Mouse (Mus musculus) mouse embryonic stem cell (cell line): ENCODE measurements around the gene Rexo5.

Experiments used
- in situ Hi-C, 2 experiments: fragments of 300-500 bp; cut with MboI; formaldehyde crosslinking; loops; 1 replicate in 1 of 2; 3 replicates in 1 of 2; pipeline ENCODE4 v1.14.3; 2019 to 2020; ENCODE audit warnings: low sequenced_read_pairs in 2 of 2, low pct_unique_long_range_greater_than_20kb in 1 of 2, mixed read lengths in 1 of 2; ENCODE audit not compliant: unreplicated experiment in 1 of 2

The Rexo5 gene

DNA sequence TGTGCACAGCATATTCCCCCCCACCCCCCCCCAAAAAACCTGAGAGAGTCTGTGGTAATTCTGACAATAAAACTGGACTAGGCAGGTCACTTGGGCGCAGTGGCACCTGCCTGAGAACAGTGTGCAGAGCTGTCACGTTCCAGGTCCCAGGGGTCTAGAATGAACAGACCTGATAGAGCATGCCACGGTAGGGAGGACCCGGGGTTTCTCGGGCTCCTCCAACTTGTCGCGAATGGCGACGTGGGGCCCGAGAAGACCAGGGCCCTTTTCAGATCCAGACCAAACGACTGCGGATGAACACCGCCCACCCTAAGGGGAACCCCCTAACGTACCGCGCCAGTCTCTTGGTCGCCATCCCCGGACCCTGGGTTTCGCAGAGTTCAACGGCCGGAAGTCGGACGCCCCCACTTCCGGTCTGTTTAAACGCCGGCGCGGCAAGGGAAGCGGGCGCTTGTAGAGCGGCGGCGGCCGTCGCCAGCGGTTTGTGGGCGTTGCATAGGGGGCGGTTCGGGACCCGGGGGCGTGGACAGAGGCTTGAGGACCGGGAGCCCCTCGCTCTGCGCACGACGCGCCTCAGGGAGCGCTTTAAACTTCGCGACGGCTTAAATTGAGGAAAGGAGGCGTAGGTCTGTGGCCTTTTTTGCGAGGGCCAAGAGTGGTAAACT lies at the start of gene Rexo5, which contains the start of gene Eri2:
Gene Rexo5, plus strand, starts transcription at position 421 of the 665 bp plus-strand sequence.
Gene Eri2, minus strand, starts transcription at position 473 of the 665 bp plus-strand sequence.
- in situ Hi-C loops, result no loop called here

- in situ Hi-C loops, result no loop called here
These were observed 49.5 kb upstream of the Rexo5 start for GRCm38 (mm10) chr7:119744321-119744720.

GRCm38 (mm10) chr7:119745869-119746268 lies 47.9 kb upstream of the Rexo5 start:
- in situ Hi-C loops, result no loop called here

GRCm38 (mm10) chr7:119748761-119749160 lies 45.0 kb upstream of the Rexo5 start:
- in situ Hi-C loops, result no loop called here

DNA sequence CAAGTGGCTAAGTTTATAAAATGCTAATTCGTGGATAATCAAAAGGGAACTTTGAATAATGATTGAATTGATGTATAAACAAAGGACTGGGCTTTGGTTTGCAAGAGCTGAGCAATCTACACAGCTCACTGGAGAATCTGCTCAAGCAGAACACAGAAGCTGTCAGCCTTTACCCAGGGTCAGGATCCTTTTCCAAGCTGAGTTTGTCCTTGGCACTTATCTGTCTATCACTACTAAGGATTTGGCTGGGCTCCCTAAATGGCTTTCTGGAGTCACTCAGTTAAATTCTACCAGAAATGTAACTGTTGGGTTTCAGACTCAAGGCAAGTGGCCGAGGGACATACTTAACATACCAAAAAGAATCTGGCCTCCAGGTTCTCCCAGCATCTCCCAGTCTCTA lies 43.9 kb upstream of the Rexo5 start:
- in situ Hi-C loops, result no loop called here

DNA sequence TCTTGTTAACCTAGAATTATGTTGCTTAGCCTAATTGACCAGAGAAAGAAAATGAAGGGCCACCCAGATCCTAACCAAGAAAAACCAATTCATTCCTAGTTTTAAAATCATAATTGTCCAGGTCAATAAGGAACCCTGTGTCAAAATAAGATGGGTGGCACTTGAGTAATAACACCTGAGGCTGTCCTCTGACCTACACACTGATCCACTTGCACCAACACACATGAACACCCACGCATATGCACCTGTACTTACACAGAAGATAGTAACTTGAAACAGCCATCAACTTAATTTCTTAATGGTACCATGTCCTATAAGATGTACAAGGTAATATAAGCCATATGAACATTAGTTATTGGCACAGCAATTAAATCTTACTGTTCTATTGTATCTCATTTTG lies 40.1 kb upstream of the Rexo5 start:
- in situ Hi-C loops, result no loop called here

DNA sequence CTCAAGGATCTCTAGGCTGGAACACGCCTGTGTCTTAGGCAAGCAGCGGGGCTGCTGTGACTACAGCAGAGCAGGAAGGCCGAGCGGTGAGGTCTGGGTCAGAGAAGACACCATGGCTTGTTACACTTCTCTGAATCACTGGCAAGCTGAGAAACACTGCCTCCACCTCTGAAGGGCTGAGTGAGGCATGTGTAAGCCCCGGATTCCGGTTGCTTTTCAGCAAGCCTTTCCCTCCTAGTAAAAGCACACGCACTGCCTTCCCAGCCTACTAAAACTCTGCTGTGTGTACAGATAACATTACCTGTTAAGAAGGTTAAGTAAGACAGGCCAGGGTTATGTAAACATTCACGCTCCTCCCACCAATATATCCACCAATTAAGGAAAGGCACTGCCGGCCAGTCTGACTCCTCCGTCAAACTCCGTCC lies 33.3 kb upstream of the Rexo5 start, which contains the start of gene Acsm3:
Gene Acsm3, plus strand, starts transcription at position 397 of the 425 bp plus-strand sequence.
- in situ Hi-C loops, result no loop called here

DNA sequence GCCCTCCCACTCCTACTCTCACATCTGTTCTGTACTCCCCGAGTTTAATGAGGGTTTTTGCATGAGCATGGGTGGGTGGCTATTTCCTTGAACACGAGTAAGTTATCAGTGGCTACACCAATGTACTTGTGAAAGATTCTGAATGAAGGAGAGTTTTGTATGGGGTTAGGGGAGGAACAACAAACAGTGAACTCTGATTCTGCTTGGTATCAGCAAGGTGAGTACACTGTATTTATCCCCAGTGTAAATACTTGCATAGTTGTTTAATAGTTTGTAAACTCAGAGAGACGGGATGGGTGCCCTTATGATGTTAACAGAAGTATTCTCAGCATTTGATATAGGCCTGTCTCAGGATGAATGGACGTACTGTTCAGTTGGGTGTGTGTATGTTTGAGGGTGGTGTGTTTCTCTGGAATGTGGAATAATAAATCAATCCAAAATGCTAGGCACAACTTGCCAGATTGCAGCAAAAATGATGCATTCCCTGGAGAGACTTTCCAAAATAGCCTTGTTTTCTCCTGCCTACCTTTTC lies 31.6 kb upstream of the Rexo5 start:
- in situ Hi-C loops, result no loop called here

- in situ Hi-C loops, result no loop called here
These were observed 29.4 kb upstream of the Rexo5 start for GRCm38 (mm10) chr7:119764377-119764776.

- in situ Hi-C loops, result no loop called here
These were observed 26.8 kb upstream of the Rexo5 start for GRCm38 (mm10) chr7:119766996-119767395.

DNA sequence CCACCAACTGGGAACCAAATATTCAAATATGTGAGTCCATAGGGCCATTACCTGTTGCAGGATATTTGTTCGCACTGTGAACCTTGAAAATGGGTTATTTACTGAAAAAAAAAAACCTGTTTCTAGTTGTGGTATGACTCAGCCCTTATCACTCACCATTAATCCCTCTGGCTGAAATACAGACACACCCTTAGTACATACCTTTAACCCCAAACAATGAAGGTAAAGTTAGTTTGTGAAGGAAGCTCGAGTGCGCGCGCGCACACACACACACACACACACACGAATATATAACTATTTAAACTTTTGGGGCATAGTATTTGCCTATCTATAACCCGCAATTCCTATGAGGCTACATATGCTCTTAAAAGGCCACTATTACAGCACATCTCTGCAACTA lies 23.9 kb upstream of the Rexo5 start:
- in situ Hi-C loops, result no loop called here

DNA sequence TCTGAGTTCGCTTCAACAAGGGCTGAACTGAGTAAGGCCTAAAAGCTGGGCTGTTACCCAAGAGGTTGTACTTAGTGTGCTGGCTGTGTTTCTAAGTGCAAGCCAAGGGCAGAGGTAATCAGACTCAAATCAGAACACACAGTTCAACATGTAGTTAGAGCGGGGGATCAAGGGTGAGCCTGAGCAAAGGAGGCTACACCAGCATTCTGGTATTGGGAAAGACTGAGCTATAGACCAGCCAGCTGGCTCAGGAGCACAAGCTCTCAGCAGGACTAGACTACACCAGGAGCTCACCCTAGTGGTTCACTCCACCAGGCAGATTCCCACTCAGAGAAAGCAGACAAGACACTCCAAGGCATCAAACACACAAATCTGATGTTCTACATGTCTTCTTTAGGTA lies 10.4 kb upstream of the Rexo5 start:
- in situ Hi-C loops, result no loop called here

DNA sequence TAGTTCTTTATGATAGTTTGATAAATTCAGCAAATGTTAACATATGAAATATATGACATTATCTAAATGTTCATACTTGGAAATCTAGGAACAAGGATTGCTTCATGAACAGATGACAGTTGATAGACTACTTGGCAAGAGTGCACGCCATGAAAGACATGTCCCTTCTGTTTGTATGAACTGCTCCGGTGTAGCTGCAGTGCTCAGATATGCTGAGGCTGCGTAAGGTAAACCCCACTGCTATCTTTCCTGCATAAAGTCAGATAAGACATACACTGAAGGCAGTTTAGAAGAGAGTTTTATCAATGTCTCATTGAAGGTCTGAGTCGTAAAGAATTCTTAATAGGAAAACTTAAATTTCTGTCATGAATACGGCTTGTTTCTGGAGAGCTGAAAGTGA lies 8.9 kb upstream of the Rexo5 start:
- in situ Hi-C loops, result no loop called here

- in situ Hi-C loops, result no loop called here
These were observed 4.8 kb upstream of the Rexo5 start for GRCm38 (mm10) chr7:119789024-119789423.

DNA sequence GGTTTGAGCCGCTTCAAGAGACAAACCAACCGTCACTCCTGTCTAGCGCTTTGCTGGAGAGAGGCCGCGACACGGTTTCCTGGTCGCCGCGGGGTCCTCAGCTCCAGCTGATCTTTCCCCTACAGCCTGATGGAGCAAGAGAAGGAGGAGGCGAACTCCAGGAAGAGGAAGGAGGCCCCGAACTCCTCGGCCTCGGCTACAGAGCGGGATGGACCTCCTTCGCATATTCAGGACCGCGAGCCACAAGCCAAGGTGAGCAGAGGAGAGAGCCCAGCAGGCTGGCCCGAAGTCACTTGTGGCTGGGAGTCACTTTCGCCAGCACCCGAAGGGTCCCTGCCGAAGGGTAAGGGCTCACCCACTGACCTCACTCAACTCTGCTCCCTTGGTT lies 439 bp downstream of the Rexo5 start:
- in situ Hi-C loops, result no loop called here

DNA sequence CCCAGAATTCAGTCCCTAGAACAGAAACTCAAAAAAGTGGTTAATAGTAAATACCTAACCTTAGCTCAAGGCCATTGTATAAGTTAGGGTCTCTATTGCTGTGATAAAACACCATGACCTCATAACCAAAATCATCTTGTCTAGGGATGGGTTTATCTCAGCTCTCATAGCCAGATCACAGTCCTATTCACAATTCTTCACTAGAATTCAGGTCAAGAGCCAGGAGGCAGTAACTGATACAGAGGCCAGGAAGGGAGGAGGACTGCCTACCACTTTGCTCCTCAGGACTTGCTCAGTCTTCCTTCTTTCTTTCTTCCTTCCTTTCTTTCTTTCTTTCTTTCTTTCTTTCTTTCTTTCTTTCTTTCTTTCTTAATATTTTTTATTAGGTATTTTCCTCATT lies 1.5 kb downstream of the Rexo5 start:
- in situ Hi-C loops, result no loop called here

- in situ Hi-C loops, result no loop called here
These were observed 6.7 kb downstream of the Rexo5 start for GRCm38 (mm10) chr7:119800488-119800887.

DNA sequence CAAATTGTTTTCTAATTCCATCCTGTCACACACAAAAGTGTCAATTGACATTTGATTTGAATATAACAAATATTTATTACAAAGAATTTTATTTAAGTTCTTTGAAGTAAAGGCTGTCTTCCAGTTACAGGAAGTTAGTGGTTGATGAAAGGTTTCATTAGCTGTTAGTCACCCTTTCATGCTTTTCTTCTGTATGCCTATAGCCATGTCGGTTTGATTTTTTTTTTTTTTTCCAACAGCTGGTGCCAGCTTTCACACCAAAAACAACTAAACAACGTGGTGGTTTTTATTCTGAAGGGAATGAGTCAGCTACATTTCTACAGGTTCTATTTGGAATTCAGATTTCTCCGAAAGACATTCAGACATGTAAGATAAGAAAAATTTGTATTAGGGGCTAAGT lies 7.2 kb downstream of the Rexo5 start:
- in situ Hi-C loops, result no loop called here

- in situ Hi-C loops, result no loop called here
These were observed 13.6 kb downstream of the Rexo5 start for GRCm38 (mm10) chr7:119807396-119807795.

DNA sequence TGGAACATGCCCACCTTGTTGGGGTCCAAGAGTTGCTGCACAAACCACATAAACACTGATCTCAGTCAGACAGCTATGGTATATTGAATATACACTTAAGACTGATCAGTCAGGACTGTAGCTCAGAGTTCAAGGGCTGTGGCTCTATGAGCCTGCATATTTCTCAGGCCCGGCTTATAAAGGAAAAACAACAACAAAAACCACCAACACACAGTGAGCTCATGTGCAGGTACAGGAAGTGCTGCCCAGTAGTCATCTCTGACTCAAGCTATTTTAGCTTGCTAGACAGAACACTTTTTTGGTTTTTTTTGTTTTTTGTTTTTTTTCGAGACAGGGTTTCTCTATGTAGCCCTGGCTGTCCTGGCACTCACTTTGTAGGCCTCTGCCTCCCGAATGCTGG lies 14.9 kb downstream of the Rexo5 start:
- in situ Hi-C loops, result no loop called here
